Mouse (Mus musculus) C2C12 (cell line): ENCODE data around the gene Kif1c. TPM values are rescaled to one million over a fixed set of nuclear protein-coding genes. Genes with fewer than 3 reads are reported as not detected.

Experiments used
- H3K27me3 ChIP-seq: one replicate; pipeline ENCODE4 v1.6.1; 2011; ENCODE audit not compliant: control insufficient read depth, insufficient read depth, insufficient read length
- H3K36me3 ChIP-seq: one replicate; pipeline ENCODE4 v1.6.1; 2011; ENCODE audit not compliant: control insufficient read depth, insufficient read depth
- H3K4me3 ChIP-seq: one replicate; pipeline ENCODE4 v1.5.1; 2011; ENCODE audit warnings: mild to moderate bottlenecking, control low read depth; ENCODE audit not compliant: poor library complexity, insufficient read depth, severe bottlenecking
- H3K79me2 ChIP-seq: one replicate; pipeline ENCODE4 v1.6.1; 2011; ENCODE audit not compliant: control insufficient read depth, insufficient read depth
- H3K79me3 ChIP-seq: one replicate; pipeline ENCODE4 v1.6.1; 2011; ENCODE audit warnings: low read depth, control low read depth
- H3ac ChIP-seq: one replicate; pipeline ENCODE3; 2011; ENCODE audit warnings: low read depth; ENCODE audit not compliant: control insufficient read depth, insufficient read length
- CEBPB ChIP-seq: IDR thresholded peaks from one replicate; pipeline ENCODE4 v1.6.1; 2011; ENCODE audit warnings: low read depth, mild to moderate bottlenecking, control low read depth, moderate library complexity
- CTCF ChIP-seq: IDR thresholded peaks from one replicate; pipeline ENCODE4 v1.5.1; 2011; ENCODE audit not compliant: control insufficient read depth, insufficient read depth, insufficient read length
- FOSL1 ChIP-seq: IDR thresholded peaks from one replicate; pipeline ENCODE4 v1.8.0; 2011; ENCODE audit warnings: mild to moderate bottlenecking, low read length; ENCODE audit not compliant: poor library complexity, insufficient read depth, severe bottlenecking
- MAX ChIP-seq: IDR thresholded peaks from one replicate; pipeline ENCODE4 v1.6.1; 2011; ENCODE audit warnings: mild to moderate bottlenecking, control low read depth
- MYOD1 ChIP-seq: IDR thresholded peaks from one replicate; pipeline ENCODE4 v1.6.1; 2011; ENCODE audit warnings: low read depth; ENCODE audit not compliant: control insufficient read depth, insufficient read length
- MYOG ChIP-seq: IDR thresholded peaks from one replicate; pipeline ENCODE4 v1.6.1; 2011; ENCODE audit not compliant: control insufficient read depth, insufficient read length; ENCODE audit errors: extremely low read depth
- USF1 ChIP-seq: IDR thresholded peaks from one replicate; pipeline ENCODE4 v1.6.1; 2011; ENCODE audit warnings: low read depth, mild to moderate bottlenecking, control low read depth, moderate library complexity
- polyA plus RNA-seq: library from polyadenylated mRNA; unstranded; fragments of >200 nt; fragmentation: generic; extraction: Trizol; gene quantifications from one replicate; pipeline ENCODE4 v1.2.1, GENCODE M21; 2012; ENCODE audit warnings: missing spikeins

Kif1c gene
- polyA plus RNA-seq, 1 experiment = 99.8 TPM

DNA sequence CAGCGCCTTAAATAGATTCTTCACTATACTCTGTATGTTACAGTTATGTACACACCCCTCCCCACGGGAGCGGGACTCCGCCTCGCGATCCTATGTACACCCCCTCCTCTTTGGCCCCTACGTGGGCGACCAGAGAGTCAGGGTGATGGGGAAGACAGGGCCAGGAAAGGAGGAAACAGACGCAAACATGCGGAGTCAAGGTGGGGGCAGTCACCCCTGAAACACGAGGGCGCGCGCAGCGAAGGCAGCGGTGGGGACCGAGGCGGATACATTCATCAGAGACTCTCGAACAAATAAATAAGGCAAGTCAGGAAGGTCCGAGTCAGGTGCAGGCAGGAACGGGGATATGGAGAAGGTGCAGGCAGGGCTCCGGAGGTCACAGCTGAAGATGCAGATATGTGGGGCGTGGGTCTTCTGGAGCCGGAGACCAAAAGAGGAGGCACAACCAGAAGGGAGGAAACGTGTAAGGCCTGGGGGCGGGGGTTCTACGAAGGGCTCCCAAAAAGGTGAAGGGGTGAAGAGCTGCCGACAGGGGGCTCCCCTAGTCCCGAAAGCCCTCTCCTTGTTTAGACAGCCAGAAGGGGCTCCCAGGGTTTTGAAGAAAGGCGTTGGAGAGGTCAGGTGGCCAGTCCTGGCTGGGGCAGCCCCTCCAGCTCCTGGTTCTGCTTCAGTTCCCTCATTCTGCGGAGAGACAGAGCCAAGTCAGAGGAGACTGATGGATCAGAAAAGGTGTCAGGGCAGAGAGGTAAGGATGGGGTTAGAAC, 30.6 kb upstream of the Kif1c start:
- Histone ChIP-seq H3ac (peak overlapping the region; percentile 92), H3K36me3 (peaks cover 26% of the 10 kb centered on the region), H3K79me2 (peaks cover 41% of the 10 kb centered on the region), H3K27me3 (no peaks in the 10 kb centered on the region), H3K4me3 (peak overlapping the region; percentile 76), H3K79me3 (peaks cover 20% of the 10 kb centered on the region)
- TF ChIP-seq MYOG (no peak), CTCF (peak; percentile 34), CEBPB (no peak)

DNA sequence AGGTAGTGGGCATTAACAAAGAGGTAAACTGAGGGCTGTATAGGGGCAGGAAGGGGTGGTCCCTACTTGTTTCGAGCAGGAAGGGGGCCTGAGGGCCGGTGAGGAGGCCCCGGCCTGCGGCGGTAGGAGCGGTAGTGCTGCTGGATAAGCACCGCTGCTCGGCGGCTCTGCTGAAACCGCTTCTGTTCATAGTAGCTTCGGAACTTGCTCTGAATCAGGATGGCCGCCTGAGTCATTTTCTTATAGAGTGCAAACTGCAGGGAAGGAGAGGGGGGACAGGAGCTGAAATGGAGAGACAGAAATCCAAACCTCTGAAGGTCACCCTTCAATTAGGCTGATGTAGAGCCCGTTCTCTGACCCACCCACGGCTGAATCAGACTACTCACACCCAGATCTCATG, 29.9 kb upstream of the Kif1c start:
- Histone ChIP-seq H3K27me3 (no peaks in the 10 kb centered on the region), H3K79me3 (peaks cover 20% of the 10 kb centered on the region), H3K4me3 (peak overlapping the region; percentile 76), H3ac (no peak overlapping the region), H3K79me2 (peaks cover 34% of the 10 kb centered on the region), H3K36me3 (peaks cover 20% of the 10 kb centered on the region)
- TF ChIP-seq MYOG = no peak
- no peak for TF ChIP-seq FOSL1
- TF ChIP-seq USF1 = no peak
- TF ChIP-seq CTCF = no peak
- TF ChIP-seq CEBPB = no peak
- no peak for TF ChIP-seq MAX
- no peak for TF ChIP-seq MYOD1

GRCm38 (mm10) chr11:70671333-70672047, 28.9 kb upstream of the Kif1c start:
- H3K27me3 ChIP-seq = no peaks in the 10 kb centered on the region
- peaks cover 24% of the 10 kb centered on the region for H3K79me2 ChIP-seq
- no peak overlapping the region for H3ac ChIP-seq
- H3K36me3 ChIP-seq = peaks cover 28% of the 10 kb centered on the region
- no peak for TF ChIP-seq CTCF
- TF ChIP-seq USF1 = peak; percentile 7
- H3K79me3 ChIP-seq = peaks cover 16% of the 10 kb centered on the region
- no peak overlapping the region for H3K4me3 ChIP-seq

DNA sequence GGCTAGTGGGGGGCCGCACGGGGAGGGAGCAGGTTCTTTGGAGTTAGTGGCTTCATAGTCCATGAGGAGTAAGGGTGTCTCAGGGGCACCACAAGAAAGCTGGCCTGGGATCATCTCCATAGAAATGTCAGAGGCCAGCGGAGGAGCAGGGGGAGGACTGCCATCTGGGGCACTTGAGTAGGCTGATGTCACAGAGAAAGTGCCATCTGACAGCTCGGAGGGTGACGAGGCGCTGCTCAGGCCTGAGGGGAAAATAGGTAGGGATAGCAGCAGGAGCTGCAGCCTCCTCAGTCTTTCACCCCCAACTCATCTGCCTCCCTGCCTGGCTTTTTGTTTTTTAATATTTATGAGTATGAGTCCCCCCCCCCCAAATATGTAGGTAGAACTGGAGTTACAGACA, 26.3 kb upstream of the Kif1c start:
- no peaks in the 10 kb centered on the region for H3K27me3 ChIP-seq
- H3K4me3 ChIP-seq = no peak overlapping the region
- TF ChIP-seq FOSL1 (no peak), CTCF (no peak), MAX (no peak), USF1 (no peak), MYOD1 (no peak), CEBPB (no peak)
- no peak overlapping the region for H3ac ChIP-seq
- peaks cover 2% of the 10 kb centered on the region for H3K79me3 ChIP-seq
- peaks cover 8% of the 10 kb centered on the region for H3K79me2 ChIP-seq
- peaks cover 39% of the 10 kb centered on the region for H3K36me3 ChIP-seq

DNA sequence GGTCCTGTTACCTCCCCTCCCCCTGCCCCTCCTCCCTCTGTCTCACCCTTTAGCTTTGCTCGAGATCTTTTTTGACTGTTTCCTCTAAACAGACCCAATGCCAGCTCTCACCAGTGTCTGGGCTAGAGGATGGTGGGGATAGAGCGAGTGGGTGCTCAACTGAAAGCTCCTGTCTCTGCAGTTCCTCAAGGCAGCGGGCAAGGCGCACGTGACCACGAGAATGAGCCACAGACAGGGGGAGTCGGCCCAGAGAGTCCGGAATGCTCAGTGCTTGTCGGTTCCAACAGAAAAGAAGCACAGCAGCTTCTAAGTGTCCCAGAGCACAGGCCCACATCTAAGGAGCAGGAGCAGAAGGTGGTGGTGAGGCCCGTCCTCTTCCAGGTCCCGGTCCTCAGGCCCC, 25.8 kb upstream of the Kif1c start:
- peaks cover 43% of the 10 kb centered on the region for H3K36me3 ChIP-seq
- TF ChIP-seq CTCF = no peak
- H3K4me3 ChIP-seq = no peak overlapping the region
- peaks cover 7% of the 10 kb centered on the region for H3K79me2 ChIP-seq
- no peak overlapping the region for H3ac ChIP-seq
- H3K27me3 ChIP-seq = no peaks in the 10 kb centered on the region
- peaks cover 2% of the 10 kb centered on the region for H3K79me3 ChIP-seq

GRCm38 (mm10) chr11:70678092-70678491, 22.3 kb upstream of the Kif1c start:
- Histone ChIP-seq H3K79me3 (no peaks in the 10 kb centered on the region), H3K4me3 (no peak overlapping the region), H3ac (no peak overlapping the region), H3K27me3 (no peaks in the 10 kb centered on the region), H3K36me3 (peaks cover 46% of the 10 kb centered on the region), H3K79me2 (no peaks in the 10 kb centered on the region)
- TF ChIP-seq MYOD1 (no peak), FOSL1 (no peak), CTCF (no peak), USF1 (no peak), CEBPB (no peak), MAX (no peak), MYOG (no peak)
